Mouse (Mus musculus) kidney, postnatal 25 days (tissue): ENCODE results near the gene Nprl3.
"Not testable (repeated sequence)": the region's sequence is repeated elsewhere in the genome, so short reads cannot be mapped to it uniquely, and the experiment has no call there.

Experiments used
- DNase-seq, 2 experiments: peaks; one replicate each; pipeline ENCODE4 v3.0.0; 2021; ENCODE audit warnings: mixed read lengths in 2 of 2

Nprl3 gene

DNA sequence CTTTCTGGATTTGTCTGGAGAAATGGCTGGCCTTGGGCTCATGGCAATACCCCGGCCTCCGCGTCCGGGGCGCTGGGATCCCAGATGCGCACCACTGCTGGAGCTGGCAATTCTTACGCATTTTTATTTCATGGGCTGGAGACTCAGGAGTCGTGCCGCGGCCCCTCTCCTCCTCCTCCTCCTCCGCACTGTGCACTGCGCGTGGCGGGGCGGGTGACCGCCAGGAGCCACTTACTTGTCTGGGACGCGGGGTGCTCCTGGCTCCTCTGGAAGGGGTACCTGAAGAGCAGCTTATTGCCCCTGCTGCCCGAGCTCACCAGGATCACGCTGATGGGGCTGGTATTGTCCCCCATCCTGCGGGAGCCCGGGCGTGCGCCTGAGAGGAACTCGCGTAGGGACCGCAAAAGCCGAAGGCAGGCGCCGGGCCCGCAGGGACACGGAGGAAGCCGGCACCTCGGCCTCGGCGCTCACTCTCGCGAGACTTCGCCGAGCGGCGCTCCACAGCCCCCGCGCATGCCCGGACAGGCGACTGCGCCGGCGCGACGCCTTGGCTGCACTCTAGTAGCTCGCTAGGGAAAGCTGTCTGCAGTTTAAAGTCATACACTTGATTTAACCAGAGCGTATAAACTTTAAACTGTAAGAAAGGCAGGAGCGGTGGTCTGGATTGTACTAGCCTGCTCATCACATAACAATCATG, at the start of gene Nprl3:
Nprl3 (minus strand) TSS at position 520 of the 697 bp plus-strand sequence.
- peak; percentile 95 to 98 for DNase-seq

DNA sequence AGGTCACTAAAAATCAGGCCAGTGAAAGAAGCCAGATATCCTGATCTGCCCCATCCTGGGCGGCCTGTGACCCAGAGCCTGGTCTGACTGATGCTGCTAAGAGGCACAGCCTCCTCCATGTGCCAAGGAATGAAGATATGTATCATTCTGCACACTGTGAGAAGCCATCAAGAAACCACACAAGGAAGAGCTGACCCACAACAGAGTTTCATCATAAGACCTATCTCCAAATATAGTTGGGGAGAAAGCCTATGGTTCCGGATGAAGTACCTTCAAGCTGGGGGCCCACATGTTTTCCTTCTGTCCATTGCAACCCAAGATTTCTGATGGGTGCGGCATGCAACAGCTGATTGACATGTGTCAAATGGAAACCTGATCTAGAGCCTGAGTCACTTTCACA, 48.5 kb upstream of the Nprl3 start:
- no peak for DNase-seq

DNA sequence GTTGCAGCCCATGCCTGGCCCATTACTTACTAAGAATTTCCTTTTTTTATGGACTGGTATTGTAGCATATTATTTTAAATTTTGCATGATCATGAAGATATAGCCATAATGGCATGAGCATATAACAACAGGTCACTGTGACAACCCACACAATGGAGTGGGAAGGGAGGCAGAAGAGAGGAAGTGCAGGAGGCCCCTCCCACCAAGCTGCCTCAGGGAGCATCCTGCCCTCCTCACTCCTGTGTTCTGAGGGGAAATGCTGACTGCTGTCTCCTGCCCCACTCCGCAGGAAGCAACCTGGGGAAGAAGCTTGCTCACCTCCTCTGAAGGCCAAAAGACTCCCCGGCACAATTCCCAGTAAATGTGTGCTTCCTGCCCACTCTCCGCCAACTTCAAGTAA, 42.4 kb upstream of the Nprl3 start:
- no peak for DNase-seq

- DNase-seq = no peak
Measured at GRCm38 (mm10) chr11:32309446-32309845, 41.9 kb upstream of the Nprl3 start.

DNA sequence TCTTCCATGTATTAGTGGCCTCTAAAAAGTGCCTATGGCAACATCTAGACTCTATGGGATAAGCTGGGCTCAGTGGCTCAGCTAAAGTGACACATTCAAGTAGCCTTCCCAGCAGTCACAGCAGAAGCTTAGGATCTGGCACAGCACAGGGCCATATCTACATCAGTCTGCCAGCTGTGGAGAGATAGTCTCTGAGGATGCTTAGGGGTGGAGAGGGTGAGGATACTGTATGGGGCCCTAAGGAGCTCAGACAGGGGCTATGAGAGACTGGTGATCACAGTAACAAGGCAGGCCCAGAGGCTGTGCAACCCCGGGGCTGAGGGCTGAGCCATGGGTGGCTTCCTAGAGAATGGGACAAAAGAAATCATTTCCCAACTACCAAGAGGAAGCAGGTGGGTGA, 39.5 kb upstream of the Nprl3 start:
- no peak for DNase-seq

GRCm38 (mm10) chr11:32303455-32303854, 35.9 kb upstream of the Nprl3 start:
- DNase-seq = no peak

DNA sequence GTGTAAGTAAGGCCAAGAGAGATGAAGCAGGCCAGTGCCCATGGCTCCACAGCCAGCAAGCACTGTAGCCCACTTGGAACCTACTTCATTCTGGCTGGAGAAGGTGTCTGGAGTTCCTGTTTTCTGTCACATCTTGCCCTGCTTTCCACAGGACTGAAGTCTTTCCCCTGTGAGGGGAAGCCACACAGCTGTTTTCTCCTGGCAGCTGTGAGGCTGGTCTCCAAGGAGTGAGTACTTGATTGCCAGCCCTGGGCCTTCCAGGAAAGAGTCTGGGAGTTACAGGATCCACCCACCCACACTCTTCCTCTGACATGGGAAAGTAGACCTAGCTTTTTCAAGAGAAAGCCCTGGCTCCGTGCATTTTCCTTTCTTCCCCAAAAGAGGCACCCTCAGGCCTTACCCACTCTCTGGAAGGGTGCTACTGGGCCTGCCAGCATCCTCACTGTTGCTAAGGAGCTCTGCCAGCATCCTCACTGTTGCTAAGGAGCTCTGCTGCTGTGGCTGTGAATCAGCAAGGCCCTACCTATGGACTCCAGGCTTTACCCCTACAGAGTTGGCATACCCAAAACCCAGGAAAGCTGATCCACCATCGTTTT, 35.4 kb upstream of the Nprl3 start:
- no peak for DNase-seq

DNA sequence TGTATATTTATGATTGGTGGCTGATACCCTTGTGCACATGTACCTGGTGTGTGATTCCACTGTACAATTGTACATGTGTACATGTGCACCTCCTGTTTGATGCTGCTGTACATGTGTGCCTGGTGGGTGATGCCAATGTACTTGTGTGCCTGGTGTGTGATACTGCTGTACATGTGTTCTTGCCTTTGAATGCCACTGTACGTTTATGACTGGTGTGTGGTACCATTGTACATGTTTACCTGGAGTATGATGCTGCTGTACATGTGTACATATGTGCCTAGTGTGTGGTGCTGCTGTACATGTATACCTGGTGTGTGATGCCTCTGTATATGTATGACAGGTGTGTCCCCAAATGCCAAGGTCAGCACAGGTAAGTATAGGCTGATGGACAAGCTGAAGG, 34.0 kb upstream of the Nprl3 start:
- no peak for DNase-seq

DNA sequence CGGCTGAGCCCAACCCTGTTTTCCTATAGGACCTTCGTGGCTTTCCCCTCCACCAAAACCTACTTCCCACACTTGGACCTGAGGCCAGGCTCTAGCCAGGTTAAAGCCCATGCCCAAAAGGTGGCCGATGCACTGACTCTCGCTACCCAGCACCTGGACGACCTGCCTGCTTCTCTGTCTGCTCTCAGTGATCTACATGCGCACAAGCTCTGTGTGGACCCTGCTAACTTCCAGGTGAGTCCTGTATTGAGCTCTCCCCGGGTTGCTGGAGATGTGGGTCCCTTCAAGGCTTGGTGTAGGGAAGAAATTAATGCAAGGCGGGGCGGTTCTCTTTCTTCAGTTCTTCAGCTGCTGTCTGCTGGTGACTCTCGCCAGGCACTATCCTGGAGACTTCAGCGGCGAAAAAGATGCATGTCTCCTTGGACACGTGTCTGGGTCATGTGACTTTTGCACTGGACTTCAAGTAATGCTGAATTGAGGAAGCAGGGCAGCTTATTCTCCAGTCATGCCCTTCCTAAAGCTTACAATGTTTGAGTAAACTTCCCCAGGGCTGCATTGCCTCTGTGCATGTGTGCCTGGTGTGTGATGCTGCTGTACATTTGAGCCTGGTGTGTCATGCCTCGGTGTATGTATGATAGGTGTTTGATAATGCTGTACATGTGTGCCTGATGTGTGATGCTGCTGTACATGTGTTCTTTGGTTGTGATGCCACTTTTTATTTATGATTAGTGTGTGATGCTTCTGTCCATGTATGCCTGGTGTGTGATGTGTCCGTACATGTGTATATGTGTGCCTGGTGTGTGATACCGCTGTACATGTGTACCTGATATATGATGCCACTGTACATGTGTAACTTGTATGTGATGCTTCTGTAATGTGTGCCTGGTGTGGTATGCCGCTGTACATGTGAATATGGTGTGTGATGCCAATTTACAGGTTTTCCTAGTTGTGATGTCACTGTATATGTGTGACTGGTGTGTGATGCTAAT, 33.1 kb upstream of the Nprl3 start:
- no peak for DNase-seq

DNA sequence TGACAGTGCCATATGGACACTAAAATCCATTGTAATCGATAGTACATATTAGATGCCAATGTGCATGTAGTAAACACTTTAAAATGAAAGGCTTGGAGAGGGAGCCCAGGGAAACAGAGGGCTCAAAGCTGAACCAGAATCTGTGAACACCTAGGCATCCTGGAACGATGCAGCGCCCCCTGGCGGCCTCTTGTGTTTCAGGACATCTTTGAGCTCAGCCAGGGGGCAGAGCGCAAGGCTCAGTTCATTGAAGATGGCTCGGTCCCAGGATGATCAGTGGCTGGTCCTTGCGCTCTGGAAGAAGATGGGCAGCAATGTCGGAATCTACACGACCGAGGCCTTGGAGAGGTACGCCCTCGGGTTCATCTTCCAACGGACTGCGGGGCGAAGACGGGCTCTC, 32.4 kb upstream of the Nprl3 start, which contains the start of gene Hbq1a:
Hbq1a (plus strand) TSS at position 205 of the 400 bp plus-strand sequence.
- peak; percentile 68 to 78 for DNase-seq

- no peak for DNase-seq
Measured at GRCm38 (mm10) chr11:32298532-32298918, 31.0 kb upstream of the Nprl3 start.

- DNase-seq = no peak
Measured at GRCm38 (mm10) chr11:32297866-32298531, 30.5 kb upstream of the Nprl3 start.

DNA sequence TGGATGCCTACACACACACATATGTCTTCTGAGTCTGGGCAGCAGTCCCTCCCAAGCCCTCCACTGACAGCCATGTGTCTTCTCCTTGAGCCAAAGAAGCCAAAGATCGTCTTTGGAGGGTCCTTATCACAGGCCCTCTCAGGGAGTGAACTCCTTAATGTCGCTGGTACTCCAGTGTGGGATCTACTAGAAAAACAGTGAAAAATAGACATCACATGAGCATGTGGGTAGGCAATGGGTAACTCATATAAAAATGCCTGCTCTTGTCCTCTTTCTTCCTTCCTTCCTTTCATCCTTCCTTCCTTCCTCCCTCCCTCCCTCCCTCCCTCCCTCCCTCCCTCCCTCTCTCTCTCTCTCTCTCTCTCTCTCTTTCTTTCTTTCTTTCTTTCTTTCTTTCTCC, 29.9 kb upstream of the Nprl3 start:
- DNase-seq = not testable (repeated sequence)

DNA sequence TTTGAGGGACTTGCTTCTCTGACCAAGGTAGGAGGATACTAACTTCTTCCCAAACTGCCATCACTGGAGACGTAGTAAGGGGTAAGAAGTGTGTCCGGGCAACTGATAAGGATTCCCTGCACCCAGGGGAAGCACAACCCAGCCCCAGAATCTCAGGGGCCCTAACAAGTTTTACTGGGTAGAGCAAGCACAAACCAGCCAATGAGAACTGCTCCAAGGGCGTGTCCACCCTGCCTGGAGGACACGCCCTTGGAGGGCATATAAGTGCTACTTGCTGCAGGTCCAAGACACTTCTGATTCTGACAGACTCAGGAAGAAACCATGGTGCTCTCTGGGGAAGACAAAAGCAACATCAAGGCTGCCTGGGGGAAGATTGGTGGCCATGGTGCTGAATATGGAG, 28.7 kb upstream of the Nprl3 start, which contains the start of gene Hba-a2:
Hba-a2 (plus strand) TSS at position 287 of the 400 bp plus-strand sequence.
- not testable (repeated sequence) for DNase-seq

GRCm38 (mm10) chr11:32293479-32293878, 26.0 kb upstream of the Nprl3 start:
- DNase-seq = not testable (repeated sequence)

GRCm38 (mm10) chr11:32292819-32293218, 25.3 kb upstream of the Nprl3 start:
- not testable (repeated sequence) for DNase-seq

GRCm38 (mm10) chr11:32287493-32287825, 20.0 kb upstream of the Nprl3 start:
- DNase-seq = no peak

DNA sequence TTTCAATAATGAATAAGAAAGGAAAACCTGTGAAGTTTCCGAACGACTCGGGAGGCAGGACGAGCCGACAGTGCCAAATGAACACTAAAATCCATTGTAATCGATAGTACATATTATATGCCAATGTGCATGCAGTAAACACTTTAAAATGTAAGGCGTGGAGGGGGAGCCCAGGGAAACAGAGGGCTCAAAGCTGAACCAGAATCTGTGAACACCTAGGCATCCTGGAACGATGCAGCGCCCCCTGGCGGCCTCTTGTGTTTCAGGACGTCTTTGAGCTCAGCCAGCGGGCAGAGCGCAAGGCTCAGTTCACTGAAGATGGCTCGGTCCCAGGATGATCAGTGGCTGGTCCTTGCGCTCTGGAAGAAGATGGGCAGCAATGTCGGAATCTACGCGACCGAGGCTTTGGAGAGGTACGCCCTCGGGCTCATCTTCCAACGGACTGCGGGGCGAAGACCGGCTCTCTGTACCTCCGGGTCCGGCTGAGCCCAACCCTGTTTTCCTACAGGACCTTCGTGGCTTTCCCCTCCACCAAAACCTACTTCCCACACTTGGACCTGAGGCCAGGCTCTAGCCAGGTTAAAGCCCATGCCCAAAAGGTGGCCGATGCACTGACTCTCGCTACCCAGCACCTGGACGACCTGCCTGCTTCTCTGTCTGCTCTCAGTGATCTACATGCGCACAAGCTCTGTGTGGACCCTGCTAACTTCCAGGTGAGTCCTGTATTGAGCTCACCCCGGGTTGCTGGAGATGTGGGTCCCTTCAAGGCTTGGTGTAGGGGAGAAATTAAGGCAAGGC, 19.4 kb upstream of the Nprl3 start, which contains the start of gene Hbq1b:
Hbq1b (plus strand) TSS at position 271 of the 798 bp plus-strand sequence.
- peak; percentile 80 to 89 for DNase-seq

- not testable (repeated sequence) for DNase-seq
Measured at GRCm38 (mm10) chr11:32285887-32286286, 18.4 kb upstream of the Nprl3 start.

DNA sequence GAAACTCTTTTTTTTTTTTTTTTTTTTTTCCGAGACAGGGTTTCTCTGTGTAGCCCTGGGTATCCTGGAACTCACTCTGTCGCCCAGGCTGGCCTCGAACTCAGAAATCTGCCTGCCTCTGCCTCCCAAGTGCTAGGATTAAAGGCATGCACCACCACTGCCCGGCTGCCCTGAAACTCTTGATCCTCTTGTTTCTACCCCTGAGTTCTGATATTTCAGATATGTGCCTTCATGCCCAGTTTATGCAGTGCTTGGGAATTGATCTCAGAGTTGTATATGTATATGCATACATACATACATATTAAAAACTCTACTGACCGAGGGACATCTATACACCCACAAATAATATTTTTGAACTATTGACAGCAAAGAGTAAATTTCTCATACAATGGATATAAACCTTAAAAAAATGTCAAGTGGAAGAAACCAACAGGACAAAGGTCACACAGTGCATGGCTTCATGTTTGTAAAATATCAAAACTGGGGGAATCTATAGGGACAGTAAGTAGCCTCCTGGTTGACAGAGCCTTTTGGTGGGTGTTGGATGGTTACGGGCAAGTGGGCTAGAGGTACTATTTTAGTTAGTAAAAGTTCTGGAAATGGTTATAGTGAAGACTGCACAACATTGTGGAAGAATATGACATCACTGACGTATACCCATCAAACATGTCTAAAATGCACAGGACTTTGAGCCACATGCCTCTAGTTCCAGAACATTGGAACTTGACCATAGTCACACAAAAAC, 17.7 kb upstream of the Nprl3 start:
- no peak for DNase-seq

DNA sequence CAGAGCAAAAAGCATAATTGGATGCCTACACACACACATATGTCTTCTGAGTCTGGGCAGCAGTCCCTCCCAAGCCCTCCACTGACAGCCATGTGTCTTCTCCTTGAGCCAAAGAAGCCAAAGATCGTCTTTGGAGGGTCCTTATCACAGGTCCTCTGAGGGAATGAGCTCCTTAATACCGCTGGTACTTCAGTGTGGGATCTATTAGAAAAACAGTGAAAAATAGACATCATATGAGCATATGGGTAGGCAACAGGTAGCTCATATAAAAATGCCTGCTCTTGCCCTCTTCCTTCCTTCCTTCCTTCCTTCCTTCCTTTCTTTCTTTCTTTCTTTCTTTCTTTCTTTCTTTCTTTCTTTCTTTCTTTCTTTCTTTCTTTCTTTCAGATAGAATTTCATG, 17.1 kb upstream of the Nprl3 start:
- DNase-seq = not testable (repeated sequence)
